Mouse (Mus musculus): ENCODE data around the gene 1700113H08Rik. TPM values are rescaled to one million over a fixed set of nuclear protein-coding genes. Genes with fewer than 3 reads are reported as not detected.

Gene 1700113H08Rik
- polyA plus RNA-seq, 1 experiment from 2014 or later = not detected

DNA sequence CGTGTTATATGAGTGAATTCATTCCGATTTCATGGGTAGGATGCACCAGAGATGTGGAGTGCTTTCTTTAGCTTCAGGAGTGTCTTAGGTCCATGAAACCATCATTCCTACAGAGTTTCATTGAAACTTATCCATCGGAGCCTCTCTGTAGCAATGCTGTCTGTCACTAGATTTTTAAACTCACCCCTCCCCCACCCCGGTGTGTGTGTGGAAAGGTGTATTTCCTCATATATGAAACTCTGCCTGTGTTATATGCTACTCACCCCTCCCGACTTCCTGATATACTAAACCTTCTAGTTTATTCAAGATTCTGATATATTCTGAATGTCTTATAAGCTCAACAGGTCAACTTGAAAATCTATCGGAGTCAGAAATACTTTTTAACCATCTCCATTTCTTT lies 50.5 kb downstream of the 1700113H08Rik start:
- WGBS = 89% methylated on average over 6 of the region's 6 CpGs
- Histone ChIP-seq H3K9me3 (ENCODE audit: control insufficient read depth, low read length) (no peaks in the 10 kb centered on the region), H3K9ac (ENCODE audit: low read length) (no peak overlapping the region), H3K4me2 (ENCODE audit: low read depth, low read length, severe bottlenecking) (no peak overlapping the region), H3K4me3 (ENCODE audit: low read depth, low read length) (no peak overlapping the region), H3K27me3 (ENCODE audit: control insufficient read depth, insufficient read depth, low read length) (no peaks in the 10 kb centered on the region), H3K4me1 (replicated peaks; ENCODE audit: control insufficient read depth, insufficient read depth, low read length) (peaks cover 3% of the 10 kb centered on the region; the same call in 1 of the 2 replicates), H3K27ac (ENCODE audit: low read depth, low read length) (no peak overlapping the region), H3K36me3 (ENCODE audit: control insufficient read depth, insufficient read depth, low read length) (no peaks in the 10 kb centered on the region)
- DNase-seq (ENCODE audit: low spot score) (no peak), ATAC-seq (replicated peaks; ENCODE audit: low FRiP score) (no peak)

DNA sequence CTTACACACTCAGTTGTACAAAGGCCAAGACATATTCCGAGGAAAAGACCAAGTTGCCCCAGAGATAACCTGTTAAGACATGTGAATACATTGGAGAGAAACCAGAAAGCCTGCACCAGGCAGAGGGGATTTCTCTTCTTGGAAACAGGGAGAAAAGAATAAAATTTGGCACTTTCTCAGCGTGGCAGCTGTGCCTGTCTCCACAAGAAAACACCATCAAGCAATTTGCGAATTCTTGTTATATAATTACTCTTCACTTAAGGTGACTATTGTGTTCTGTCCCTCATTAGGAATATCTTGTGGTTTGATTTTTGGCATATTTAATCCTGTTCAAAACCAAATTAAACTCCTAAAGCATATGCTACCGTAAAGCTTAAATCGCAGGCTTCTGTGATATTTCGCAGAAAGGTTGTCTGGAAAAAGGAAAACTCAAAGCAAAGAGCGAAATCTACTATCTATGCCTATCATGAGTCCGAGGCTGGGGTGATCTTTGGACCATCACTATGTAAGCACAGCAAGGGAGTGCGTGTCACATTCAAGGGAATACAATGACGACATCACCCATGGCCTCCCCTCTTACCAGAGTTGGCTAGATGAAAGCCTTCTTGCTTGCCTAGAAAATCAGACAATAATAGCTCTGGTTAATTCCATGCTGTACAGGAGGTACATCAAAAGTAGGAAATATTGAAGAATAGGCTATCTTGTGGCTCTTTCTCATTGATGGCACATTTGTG lies 51.4 kb downstream of the 1700113H08Rik start:
- Histone ChIP-seq H3K27ac (ENCODE audit: low read depth, low read length) (no peak overlapping the region), H3K9ac (ENCODE audit: low read length) (no peak overlapping the region), H3K36me3 (ENCODE audit: control insufficient read depth, insufficient read depth, low read length) (no peaks in the 10 kb centered on the region), H3K27me3 (ENCODE audit: control insufficient read depth, insufficient read depth, low read length) (no peaks in the 10 kb centered on the region), H3K4me3 (ENCODE audit: low read depth, low read length) (no peak overlapping the region), H3K4me2 (ENCODE audit: low read depth, low read length, severe bottlenecking) (no peak overlapping the region), H3K9me3 (ENCODE audit: control insufficient read depth, low read length) (no peaks in the 10 kb centered on the region), H3K4me1 (replicated peaks; ENCODE audit: control insufficient read depth, insufficient read depth, low read length) (no peaks in the 10 kb centered on the region)
- peak; percentile 24 for DNase-seq (ENCODE audit: low spot score)
- ATAC-seq (replicated peaks; ENCODE audit: low FRiP score) = no peak
- WGBS = 77% methylated on average over 10 of the region's 10 CpGs

DNA sequence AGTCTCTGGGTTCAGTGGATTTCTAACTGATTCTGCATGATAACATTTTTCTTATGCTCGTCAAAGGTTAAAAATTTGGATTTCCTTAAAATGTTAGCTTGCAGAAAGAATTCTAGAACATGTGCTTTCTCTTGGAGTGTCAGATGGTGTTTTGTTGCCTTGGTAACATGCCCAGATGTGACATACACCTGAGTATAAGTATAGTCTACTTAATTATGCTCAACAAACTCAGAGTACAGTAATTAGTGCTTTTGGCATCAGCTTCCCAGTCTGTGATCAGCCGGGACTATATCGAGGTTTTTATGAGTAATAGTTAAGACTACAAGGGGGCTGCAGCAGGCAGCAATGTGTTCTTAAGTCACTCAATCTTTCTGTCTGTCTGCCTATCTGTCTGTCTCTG lies 53.1 kb downstream of the 1700113H08Rik start:
- Histone ChIP-seq H3K36me3 (ENCODE audit: control insufficient read depth, insufficient read depth, low read length) (no peaks in the 10 kb centered on the region), H3K9ac (ENCODE audit: low read length) (no peak overlapping the region), H3K9me3 (ENCODE audit: control insufficient read depth, low read length) (no peaks in the 10 kb centered on the region), H3K27ac (ENCODE audit: low read depth, low read length) (no peak overlapping the region), H3K4me1 (replicated peaks; ENCODE audit: control insufficient read depth, insufficient read depth, low read length) (no peaks in the 10 kb centered on the region; the same call in 1 of the 2 replicates), H3K4me3 (ENCODE audit: low read depth, low read length) (no peak overlapping the region), H3K27me3 (ENCODE audit: control insufficient read depth, insufficient read depth, low read length) (no peaks in the 10 kb centered on the region), H3K4me2 (ENCODE audit: low read depth, low read length, severe bottlenecking) (no peak overlapping the region)
- DNase-seq (ENCODE audit: low spot score) (peak; percentile 26), ATAC-seq (replicated peaks; ENCODE audit: low FRiP score) (no peak)
- WGBS = 85% methylated on average over 3 of the region's 3 CpGs

GRCm38 (mm10) chr10:87125094-87125493 lies 67.2 kb downstream of the 1700113H08Rik start:
- Histone ChIP-seq H3K4me2 (ENCODE audit: low read depth, low read length, severe bottlenecking) (no peak overlapping the region), H3K9ac (ENCODE audit: low read length) (no peak overlapping the region), H3K27ac (ENCODE audit: low read depth, low read length) (no peak overlapping the region), H3K27me3 (ENCODE audit: control insufficient read depth, insufficient read depth, low read length) (no peaks in the 10 kb centered on the region), H3K36me3 (ENCODE audit: control insufficient read depth, insufficient read depth, low read length) (no peaks in the 10 kb centered on the region), H3K9me3 (ENCODE audit: control insufficient read depth, low read length) (no peaks in the 10 kb centered on the region), H3K4me1 (replicated peaks; ENCODE audit: control insufficient read depth, insufficient read depth, low read length) (no peaks in the 10 kb centered on the region), H3K4me3 (ENCODE audit: low read depth, low read length) (no peak overlapping the region)
- no peak for ATAC-seq (replicated peaks; ENCODE audit: low FRiP score)
- WGBS = 88% methylated on average over 5 of the region's 5 CpGs
- DNase-seq (ENCODE audit: low spot score) = no peak

DNA sequence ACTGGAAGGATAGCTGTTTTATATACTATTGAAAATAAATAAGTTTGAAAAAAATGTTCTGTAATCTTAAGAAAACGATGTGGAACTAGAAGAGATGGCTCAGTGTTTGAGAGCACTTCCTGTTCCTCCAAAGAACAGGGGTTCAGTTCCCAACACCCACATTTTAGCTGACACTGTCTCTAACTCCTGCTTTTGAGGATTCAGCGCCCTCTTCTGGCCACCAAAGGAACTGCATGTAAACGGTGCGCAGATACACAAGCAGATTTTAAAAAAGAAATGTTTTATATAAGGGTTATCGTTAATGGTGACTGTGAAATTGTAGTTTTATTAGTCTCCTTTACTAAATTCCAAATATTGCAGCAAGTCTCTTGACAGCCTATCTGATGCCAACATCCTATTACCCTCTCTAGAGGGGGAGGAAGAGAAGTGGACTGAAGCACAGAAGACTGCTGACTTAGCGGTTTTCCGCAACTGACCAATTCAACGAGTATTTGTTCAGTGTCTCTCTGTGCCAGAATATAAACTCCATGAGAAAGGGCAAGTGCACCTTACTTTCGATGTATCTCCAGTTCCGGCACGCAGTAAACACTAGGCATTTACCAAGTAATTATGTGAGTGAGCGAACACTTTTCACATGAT lies 68.5 kb downstream of the 1700113H08Rik start:
- H3K9ac ChIP-seq (ENCODE audit: low read length) = no peak overlapping the region
- no peaks in the 10 kb centered on the region for H3K9me3 ChIP-seq (ENCODE audit: control insufficient read depth, low read length)
- no peaks in the 10 kb centered on the region for H3K4me1 ChIP-seq (replicated peaks; ENCODE audit: control insufficient read depth, insufficient read depth, low read length)
- H3K27ac ChIP-seq (ENCODE audit: low read depth, low read length) = no peak overlapping the region
- no peak overlapping the region for H3K4me3 ChIP-seq (ENCODE audit: low read depth, low read length)
- DNase-seq (ENCODE audit: low spot score) (no peak), ATAC-seq (replicated peaks; ENCODE audit: low FRiP score) (no peak)
- no peak overlapping the region for H3K4me2 ChIP-seq (ENCODE audit: low read depth, low read length, severe bottlenecking)
- 86% methylated on average over 12 of the region's 12 CpGs for WGBS
- no peaks in the 10 kb centered on the region for H3K36me3 ChIP-seq (ENCODE audit: control insufficient read depth, insufficient read depth, low read length)
- no peaks in the 10 kb centered on the region for H3K27me3 ChIP-seq (ENCODE audit: control insufficient read depth, insufficient read depth, low read length)

DNA sequence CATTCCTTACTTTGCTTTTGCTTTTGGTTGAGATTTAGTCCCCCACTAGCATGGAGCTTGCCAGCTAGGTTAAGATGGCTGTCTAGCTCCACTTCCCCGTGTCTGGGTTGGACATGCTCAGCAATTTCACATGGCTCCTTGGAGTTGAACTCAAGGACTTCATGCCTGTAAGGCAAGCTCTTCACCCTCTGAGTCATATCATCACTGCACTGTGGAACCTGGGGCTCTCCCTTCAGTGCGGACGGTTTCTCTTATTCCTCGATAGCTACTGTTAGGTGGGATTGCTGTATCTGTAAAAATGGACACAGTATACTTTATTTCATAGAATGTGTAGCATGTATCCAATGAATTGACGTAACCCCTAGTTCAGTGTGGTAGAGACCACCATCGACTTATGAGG lies 93.2 kb downstream of the 1700113H08Rik start:
- 95% methylated on average over 6 of the region's 6 CpGs for WGBS

GRCm38 (mm10) chr10:87153731-87154505 lies 96.1 kb downstream of the 1700113H08Rik start:
- Histone ChIP-seq H3K27ac (ENCODE audit: low read depth, low read length) (no peak overlapping the region), H3K27me3 (ENCODE audit: control insufficient read depth, insufficient read depth, low read length) (no peaks in the 10 kb centered on the region), H3K9ac (ENCODE audit: low read length) (no peak overlapping the region), H3K9me3 (ENCODE audit: control insufficient read depth, low read length) (no peaks in the 10 kb centered on the region), H3K4me1 (replicated peaks; ENCODE audit: control insufficient read depth, insufficient read depth, low read length) (no peaks in the 10 kb centered on the region), H3K36me3 (ENCODE audit: control insufficient read depth, insufficient read depth, low read length) (no peaks in the 10 kb centered on the region), H3K4me2 (ENCODE audit: low read depth, low read length, severe bottlenecking) (no peak overlapping the region), H3K4me3 (ENCODE audit: low read depth, low read length) (no peak overlapping the region)
- ATAC-seq (replicated peaks; ENCODE audit: low FRiP score) (no peak), DNase-seq (ENCODE audit: low spot score) (no peak)
- WGBS = 82% methylated on average over 14 of the region's 14 CpGs

More for the DNA sequence above, 93.2 kb downstream of the 1700113H08Rik start:
- Histone ChIP-seq H3K27ac (ENCODE audit: low read depth, low read length) (no peak overlapping the region), H3K9me3 (ENCODE audit: control insufficient read depth, low read length) (no peaks in the 10 kb centered on the region), H3K9ac (ENCODE audit: low read length) (no peak overlapping the region), H3K36me3 (ENCODE audit: control insufficient read depth, insufficient read depth, low read length) (no peaks in the 10 kb centered on the region), H3K27me3 (ENCODE audit: control insufficient read depth, insufficient read depth, low read length) (no peaks in the 10 kb centered on the region), H3K4me2 (ENCODE audit: low read depth, low read length, severe bottlenecking) (no peak overlapping the region), H3K4me1 (replicated peaks; ENCODE audit: control insufficient read depth, insufficient read depth, low read length) (no peaks in the 10 kb centered on the region), H3K4me3 (ENCODE audit: low read depth, low read length) (no peak overlapping the region)
- DNase-seq (ENCODE audit: low spot score) (no peak), ATAC-seq (replicated peaks; ENCODE audit: low FRiP score) (no peak)

DNA sequence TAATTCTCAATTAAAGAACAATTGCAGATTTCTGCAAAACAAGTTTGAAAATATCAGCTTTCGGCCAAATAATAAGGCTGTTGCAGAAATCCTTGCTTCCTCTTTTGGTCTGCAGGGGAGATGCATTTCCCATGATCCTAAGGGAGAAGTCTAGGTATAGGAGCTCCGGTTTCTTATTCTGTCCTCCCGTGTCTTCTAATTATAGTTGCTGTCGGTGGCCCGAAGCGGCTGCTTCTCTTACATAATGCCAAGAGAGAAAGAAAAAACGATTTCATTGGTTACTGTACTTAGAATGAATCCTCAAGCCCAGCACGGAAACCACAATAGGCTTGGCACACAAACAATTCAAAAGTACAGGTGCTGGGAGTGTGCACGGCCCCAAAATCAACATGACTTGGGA lies 101.9 kb downstream of the 1700113H08Rik start:
- Histone ChIP-seq H3K9ac (ENCODE audit: low read length) (no peak overlapping the region), H3K4me1 (replicated peaks; ENCODE audit: control insufficient read depth, insufficient read depth, low read length) (no peaks in the 10 kb centered on the region), H3K4me3 (ENCODE audit: low read depth, low read length) (no peak overlapping the region), H3K4me2 (ENCODE audit: low read depth, low read length, severe bottlenecking) (no peak overlapping the region), H3K27ac (ENCODE audit: low read depth, low read length) (no peak overlapping the region), H3K36me3 (ENCODE audit: control insufficient read depth, insufficient read depth, low read length) (no peaks in the 10 kb centered on the region), H3K9me3 (ENCODE audit: control insufficient read depth, low read length) (no peaks in the 10 kb centered on the region), H3K27me3 (ENCODE audit: control insufficient read depth, insufficient read depth, low read length) (no peaks in the 10 kb centered on the region)
- 92% methylated on average over 9 of the region's 9 CpGs for WGBS
- DNase-seq (ENCODE audit: low spot score) = no peak
- ATAC-seq (replicated peaks; ENCODE audit: low FRiP score) = no peak

All from forebrain, embryonic 11.5 days (tissue).